Mouse (Mus musculus) neural tube, embryonic 11.5 days (tissue): ENCODE results near the gene Pes1. TPM values are rescaled to one million over a fixed set of nuclear protein-coding genes. Genes with fewer than 3 reads are reported as not detected.

ENCODE experiments used
- ATAC-seq: fragments of 200-750 bp; cut with Nextera tagmentation; 2 replicates; pipeline ENCODE4 v1.8.0; 2017; ENCODE audit warnings: moderate number of reproducible peaks, mild to moderate bottlenecking, moderate TSS enrichment, moderate library complexity; ENCODE audit not compliant: insufficient read depth, low FRiP score, low TSS enrichment
- DNase-seq: peaks from one replicate; pipeline ENCODE4 v3.0.0-alpha.2; 2015; ENCODE audit warnings: low spot score
- H3K27ac ChIP-seq: fragments of 300-500 bp; sonication (generic); 2 replicates; pipeline ENCODE4 v1.5.1; 2014; ENCODE audit warnings: low read depth, mild to moderate bottlenecking, low read length
- H3K27me3 ChIP-seq: fragments of 300-500 bp; sonication (generic); 2 replicates; pipeline ENCODE4 v1.6.1; 2014; ENCODE audit warnings: mild to moderate bottlenecking, low read length, mixed read lengths; ENCODE audit not compliant: control insufficient read depth, insufficient read depth
- H3K36me3 ChIP-seq: fragments of 300-500 bp; sonication (generic); 2 replicates; pipeline ENCODE4 v1.6.1; 2014; ENCODE audit warnings: mild to moderate bottlenecking, low read length, moderate library complexity, mixed read lengths; ENCODE audit not compliant: control insufficient read depth, insufficient read depth
- H3K4me1 ChIP-seq: fragments of 300-500 bp; sonication (generic); 2 replicates; pipeline ENCODE4 v1.6.1; 2014; ENCODE audit warnings: low read length, mixed read lengths; ENCODE audit not compliant: control insufficient read depth, insufficient read depth
- H3K4me2 ChIP-seq: fragments of 300-500 bp; sonication (generic); 2 replicates; pipeline ENCODE4 v1.6.1; 2014; ENCODE audit warnings: low read depth, mild to moderate bottlenecking, moderate library complexity
- H3K4me3 ChIP-seq: fragments of 300-500 bp; sonication (generic); 2 replicates; pipeline ENCODE4 v1.5.1; 2014; ENCODE audit warnings: low read depth, low read length
- H3K9ac ChIP-seq: fragments of 300-500 bp; sonication (generic); 2 replicates; pipeline ENCODE4 v1.6.1; 2014; ENCODE audit warnings: mild to moderate bottlenecking, low read length
- H3K9me3 ChIP-seq: fragments of 300-500 bp; sonication (generic); 2 replicates; pipeline ENCODE4 v1.6.1; 2016; ENCODE audit warnings: low read length; ENCODE audit not compliant: control insufficient read depth
- WGBS: fragments of 180-500 bp; shearing (Covaris S2); extraction: QIAGEN DNeasy Blood & Tissue Kit; methylation state at CpG from one replicate; pipeline ENCODE4 v1.1.7; 2014; 5-methylcytosine and 5-hydroxymethylcytosine counted together
- polyA plus RNA-seq: library from polyadenylated mRNA; unstranded; fragments of >200 nt; fragmentation: Nextera tagmentation; extraction: Ambion mirVana; gene quantifications from 2 replicates; pipeline ENCODE4 v1.2.1, GENCODE M21; 2014

Pes1 gene
- 75.2 and 75.8 TPM in 2 replicates for polyA plus RNA-seq

- no peaks in the 10 kb centered on the region for H3K9me3 ChIP-seq
- H3K4me3 ChIP-seq = peak within 1 kb of the TSS; percentile 86
- H3K9ac ChIP-seq = peak within 1 kb of the TSS; percentile 82
- H3K27me3 ChIP-seq = no peaks in the 10 kb centered on the region
- under 1% methylated on average over 31 of the region's 31 CpGs for whole genome bisulfite sequencing
- peak; percentile 93 for ATAC-seq
- peaks cover 7% of the 10 kb centered on the region for H3K4me1 ChIP-seq
- no peaks in the 10 kb centered on the region for H3K36me3 ChIP-seq
- peak within 1 kb of the TSS; percentile 89 for H3K4me2 ChIP-seq
- peak; percentile 89 for DNase-seq
- H3K27ac ChIP-seq = no peak within 1 kb of the TSS
Measured at GRCm38 (mm10) chr11:3963610-3964415, at the start of gene Pes1. Gene Pes1 (plus strand): TSS chr11:3963975.

- H3K4me1 ChIP-seq = peaks cover 12% of the 10 kb centered on the region
- no peaks in the 10 kb centered on the region for H3K9me3 ChIP-seq
- H3K4me3 ChIP-seq = peak within 1 kb of the TSS; percentile 48
- ATAC-seq (peak; percentile 48), DNase-seq (peak; percentile 85)
- peak within 1 kb of the TSS; percentile 66 for H3K4me2 ChIP-seq
- H3K27me3 ChIP-seq = 0 out of 2 replicates have a peak, but pooled peaks cover 5% of the 10 kb centered on the region
- 0% methylated on average over 27 of the region's 28 CpGs for whole genome bisulfite sequencing
- no peaks in the 10 kb centered on the region for H3K36me3 ChIP-seq
- H3K27ac ChIP-seq = peak within 1 kb of the TSS; percentile 47; the same call in 1 of the 2 replicates
- peak within 1 kb of the TSS; percentile 42 for H3K9ac ChIP-seq
Measured at GRCm38 (mm10) chr11:3914109-3914840, 49.5 kb upstream of the Pes1 start, which contains the start of gene Slc35e4. Gene Slc35e4 (minus strand): TSS chr11:3914664.

GRCm38 (mm10) chr11:3918738-3919137 lies 45.0 kb upstream of the Pes1 start:
- Histone ChIP-seq H3K27ac (no peak overlapping the region), H3K9ac (no peak overlapping the region), H3K4me3 (no peak overlapping the region), H3K27me3 (no peaks in the 10 kb centered on the region), H3K4me2 (no peak overlapping the region), H3K36me3 (no peaks in the 10 kb centered on the region), H3K9me3 (no peaks in the 10 kb centered on the region), H3K4me1 (no peaks in the 10 kb centered on the region)
- DNase-seq = no peak
- WGBS = 59% methylated on average over 1 of the region's 1 CpGs
- ATAC-seq = no peak

GRCm38 (mm10) chr11:3920476-3920875 lies 43.3 kb upstream of the Pes1 start:
- no peaks in the 10 kb centered on the region for H3K36me3 ChIP-seq
- H3K4me1 ChIP-seq = no peaks in the 10 kb centered on the region
- H3K4me2 ChIP-seq = no peak overlapping the region
- DNase-seq (no peak), ATAC-seq (no peak)
- H3K27me3 ChIP-seq = no peaks in the 10 kb centered on the region
- 88% methylated on average over 7 of the region's 7 CpGs for WGBS
- no peak overlapping the region for H3K9ac ChIP-seq
- H3K4me3 ChIP-seq = no peak overlapping the region
- no peak overlapping the region for H3K27ac ChIP-seq
- H3K9me3 ChIP-seq = no peaks in the 10 kb centered on the region

- no peak overlapping the region for H3K9ac ChIP-seq
- no peak for ATAC-seq
Measured at GRCm38 (mm10) chr11:3921281-3921850, 42.4 kb upstream of the Pes1 start.

GRCm38 (mm10) chr11:3922115-3922514 lies 41.7 kb upstream of the Pes1 start:
- no peaks in the 10 kb centered on the region for H3K9me3 ChIP-seq
- ATAC-seq (no peak), DNase-seq (no peak)
- no peak overlapping the region for H3K9ac ChIP-seq
- no peaks in the 10 kb centered on the region for H3K27me3 ChIP-seq
- no peak overlapping the region for H3K27ac ChIP-seq
- H3K36me3 ChIP-seq = no peaks in the 10 kb centered on the region
- no peak overlapping the region for H3K4me2 ChIP-seq
- WGBS = 95% methylated on average over 9 of the region's 9 CpGs
- no peaks in the 10 kb centered on the region for H3K4me1 ChIP-seq
- no peak overlapping the region for H3K4me3 ChIP-seq

More at GRCm38 (mm10) chr11:3921281-3921850, 42.4 kb upstream of the Pes1 start:
- DNase-seq = peak; percentile 44
- H3K36me3 ChIP-seq = no peaks in the 10 kb centered on the region
- no peak overlapping the region for H3K4me2 ChIP-seq
- H3K27me3 ChIP-seq = no peaks in the 10 kb centered on the region
- no peak overlapping the region for H3K4me3 ChIP-seq
- no peaks in the 10 kb centered on the region for H3K4me1 ChIP-seq
- no peak overlapping the region for H3K27ac ChIP-seq
- H3K9me3 ChIP-seq = no peaks in the 10 kb centered on the region
- 35% methylated on average over 8 of the region's 8 CpGs for WGBS

GRCm38 (mm10) chr11:3922731-3923130 lies 41.0 kb upstream of the Pes1 start:
- WGBS = 93% methylated on average over 6 of the region's 6 CpGs
- Histone ChIP-seq H3K4me1 (no peaks in the 10 kb centered on the region), H3K9me3 (no peaks in the 10 kb centered on the region), H3K27ac (no peak overlapping the region), H3K4me2 (no peak overlapping the region), H3K27me3 (no peaks in the 10 kb centered on the region), H3K9ac (no peak overlapping the region), H3K4me3 (no peak overlapping the region), H3K36me3 (no peaks in the 10 kb centered on the region)
- DNase-seq = no peak
- ATAC-seq = no peak

- no peaks in the 10 kb centered on the region for H3K4me1 ChIP-seq
- WGBS = 90% methylated on average over 10 of the region's 10 CpGs
- no peak for ATAC-seq
Measured at GRCm38 (mm10) chr11:3925916-3926315, 37.9 kb upstream of the Pes1 start.

More at GRCm38 (mm10) chr11:3925916-3926315, 37.9 kb upstream of the Pes1 start:
- Histone ChIP-seq H3K9me3 (no peaks in the 10 kb centered on the region), H3K4me3 (no peak overlapping the region), H3K4me2 (no peak overlapping the region), H3K27ac (no peak overlapping the region), H3K36me3 (no peaks in the 10 kb centered on the region), H3K9ac (no peak overlapping the region), H3K27me3 (no peaks in the 10 kb centered on the region)
- DNase-seq = no peak
